Mouse (Mus musculus): ENCODE results near the gene Eif3d.
A peak's percentile ranks its signal among the peaks of the same experiment; 100 is the strongest.

GRCm38 (mm10) chr15:77928673-77929331, 41.8 kb downstream of the Eif3d start, which contains the start of gene Txn2:
- no peak for TF ChIP-seq CTCF (IDR thresholded peaks at IDR 0.05; ENCODE audit: extremely low read depth, insufficient read depth, insufficient read length, insufficient replicate concordance)
- peak; percentile 78 for TF ChIP-seq POLR2A (IDR thresholded peaks at IDR 0.05; ENCODE audit: low read depth, low read length)
